Mouse (Mus musculus) hindbrain, embryonic 10.5 days (tissue): ENCODE data around the gene Gnai3. TPM values are rescaled to one million over a fixed set of nuclear protein-coding genes. Genes with fewer than 3 reads are reported as not detected.

Source experiments
- DNase-seq: peaks from one replicate; pipeline ENCODE4 v3.0.0-alpha.2; 2017; ENCODE audit warnings: low spot score
- H3K27ac ChIP-seq: fragments of 300-500 bp; sonication (generic); 2 replicates; pipeline ENCODE4 v1.5.1; 2016; ENCODE audit warnings: mild to moderate bottlenecking, moderate library complexity
- H3K27me3 ChIP-seq: fragments of 300-500 bp; sonication (generic); 2 replicates; pipeline ENCODE4 v1.6.1; 2016; ENCODE audit warnings: mild to moderate bottlenecking; ENCODE audit not compliant: poor library complexity, insufficient read depth, severe bottlenecking
- H3K36me3 ChIP-seq: fragments of 300-500 bp; sonication (generic); 2 replicates; pipeline ENCODE4 v1.6.1; 2016; ENCODE audit warnings: mild to moderate bottlenecking, moderate library complexity
- H3K4me1 ChIP-seq: fragments of 300-500 bp; sonication (generic); replicated peaks from 2 replicates; pipeline ENCODE4 v1.6.1; 2016; ENCODE audit warnings: mild to moderate bottlenecking
- H3K4me3 ChIP-seq: fragments of 300-500 bp; sonication (generic); 2 replicates; pipeline ENCODE4 v1.5.1; 2016; ENCODE audit warnings: mild to moderate bottlenecking, moderate library complexity
- H3K9me3 ChIP-seq: fragments of 300-500 bp; sonication (generic); 2 replicates; pipeline ENCODE4 v1.6.1; 2016; ENCODE audit warnings: mild to moderate bottlenecking, moderate library complexity
- WGBS: fragments of 180-500 bp; shearing (Covaris S2); methylation state at CpG from one replicate; pipeline ENCODE4 v1.1.7; 2016; 5-methylcytosine and 5-hydroxymethylcytosine counted together
- polyA plus RNA-seq: library from polyadenylated mRNA; unstranded; fragments of >200 nt; fragmentation: Nextera tagmentation; extraction: Ambion mirVana; gene quantifications from 2 replicates; pipeline ENCODE4 v1.2.1, GENCODE M21; 2016

The Gnai3 gene
- polyA plus RNA-seq, 1 experiment from 2014 or later = 178 TPM

GRCm38 (mm10) chr3:108147386-108148235 is 1.7 kb upstream of the Gnai3 start:
- no peaks in the 10 kb centered on the region for H3K9me3 ChIP-seq
- H3K27me3 ChIP-seq = no peaks in the 10 kb centered on the region
- WGBS = 66% methylated on average over 11 of the region's 11 CpGs
- no peak overlapping the region for H3K4me3 ChIP-seq
- H3K4me1 ChIP-seq = peaks cover 34% of the 10 kb centered on the region
- H3K27ac ChIP-seq = no peak overlapping the region
- H3K36me3 ChIP-seq = 0 out of 2 replicates have a peak, but pooled peaks cover 6% of the 10 kb centered on the region
- DNase-seq = peak; percentile 86

GRCm38 (mm10) chr3:108146671-108147070 is 725 bp upstream of the Gnai3 start:
- Histone ChIP-seq H3K36me3 (0 out of 2 replicates have a peak, but pooled peaks cover 6% of the 10 kb centered on the region), H3K9me3 (no peaks in the 10 kb centered on the region), H3K27ac (peak overlapping the region; percentile 97), H3K4me1 (peaks cover 34% of the 10 kb centered on the region), H3K4me3 (peak overlapping the region; percentile 89), H3K27me3 (no peaks in the 10 kb centered on the region)
- WGBS = 61% methylated on average over 5 of the region's 5 CpGs
- DNase-seq = no peak

- peaks cover 15% of the 10 kb centered on the region for H3K4me1 ChIP-seq
- no peaks in the 10 kb centered on the region for H3K9me3 ChIP-seq
- WGBS = 80% methylated on average over 4 of the region's 4 CpGs
- no peaks in the 10 kb centered on the region for H3K27me3 ChIP-seq
- H3K36me3 ChIP-seq = peaks cover 33% of the 10 kb centered on the region
- no peak overlapping the region for H3K4me3 ChIP-seq
- no peak for DNase-seq
- H3K27ac ChIP-seq = no peak overlapping the region
These were observed 5.2 kb downstream of the Gnai3 start for GRCm38 (mm10) chr3:108140786-108141185.

GRCm38 (mm10) chr3:108139113-108139512 is 6.8 kb downstream of the Gnai3 start:
- Histone ChIP-seq H3K27me3 (no peaks in the 10 kb centered on the region), H3K4me3 (no peak overlapping the region), H3K36me3 (peaks cover 33% of the 10 kb centered on the region), H3K9me3 (no peaks in the 10 kb centered on the region), H3K4me1 (peaks cover 3% of the 10 kb centered on the region), H3K27ac (no peak overlapping the region)
- WGBS = 86% methylated on average over 1 of the region's 1 CpGs
- no peak for DNase-seq

GRCm38 (mm10) chr3:108134701-108135100 is 11.2 kb downstream of the Gnai3 start:
- H3K27me3 ChIP-seq = no peaks in the 10 kb centered on the region
- no peak for DNase-seq
- H3K36me3 ChIP-seq = peaks cover 14% of the 10 kb centered on the region
- no peak overlapping the region for H3K4me3 ChIP-seq
- H3K27ac ChIP-seq = no peak overlapping the region
- WGBS = 82% methylated on average over 11 of the region's 11 CpGs
- no peaks in the 10 kb centered on the region for H3K9me3 ChIP-seq
- H3K4me1 ChIP-seq = peaks cover 4% of the 10 kb centered on the region; the same call in 1 of the 2 replicates

- no peak for DNase-seq
- Histone ChIP-seq H3K4me3 (no peak overlapping the region), H3K4me1 (peaks cover 17% of the 10 kb centered on the region; the same call in 1 of the 2 replicates), H3K9me3 (no peaks in the 10 kb centered on the region), H3K36me3 (peaks cover 9% of the 10 kb centered on the region), H3K27ac (no peak overlapping the region), H3K27me3 (no peaks in the 10 kb centered on the region)
- 94% methylated on average over 1 of the region's 1 CpGs for WGBS
These were observed 13.5 kb downstream of the Gnai3 start for GRCm38 (mm10) chr3:108132484-108132883.

- 82% methylated on average over 1 of the region's 1 CpGs for WGBS
- DNase-seq = no peak
- Histone ChIP-seq H3K9me3 (no peaks in the 10 kb centered on the region), H3K4me1 (peaks cover 17% of the 10 kb centered on the region; the same call in 1 of the 2 replicates), H3K27ac (no peak overlapping the region), H3K4me3 (no peak overlapping the region), H3K27me3 (no peaks in the 10 kb centered on the region), H3K36me3 (peaks cover 2% of the 10 kb centered on the region)
These were observed 14.1 kb downstream of the Gnai3 start for GRCm38 (mm10) chr3:108131821-108132220.

GRCm38 (mm10) chr3:108131216-108131615 is 14.7 kb downstream of the Gnai3 start:
- DNase-seq = no peak
- Histone ChIP-seq H3K36me3 (no peaks in the 10 kb centered on the region), H3K4me3 (no peak overlapping the region), H3K27ac (no peak overlapping the region), H3K4me1 (peaks cover 17% of the 10 kb centered on the region; the same call in 1 of the 2 replicates), H3K27me3 (no peaks in the 10 kb centered on the region), H3K9me3 (no peaks in the 10 kb centered on the region)
- 91% methylated on average over 5 of the region's 5 CpGs for WGBS

- H3K27me3 ChIP-seq = no peaks in the 10 kb centered on the region
- 94% methylated on average over 4 of the region's 4 CpGs for WGBS
- no peak for DNase-seq
- H3K9me3 ChIP-seq = no peaks in the 10 kb centered on the region
- peaks cover 17% of the 10 kb centered on the region; the same call in 1 of the 2 replicates for H3K4me1 ChIP-seq
- H3K4me3 ChIP-seq = no peak overlapping the region
- H3K27ac ChIP-seq = no peak overlapping the region
- H3K36me3 ChIP-seq = no peaks in the 10 kb centered on the region
These were observed 16.1 kb downstream of the Gnai3 start for GRCm38 (mm10) chr3:108129804-108130203.

GRCm38 (mm10) chr3:108129367-108129766 is 16.6 kb downstream of the Gnai3 start:
- no peak for DNase-seq
- H3K4me3 ChIP-seq = no peak overlapping the region
- WGBS = 91% methylated on average over 4 of the region's 4 CpGs

GRCm38 (mm10) chr3:108128520-108128919 is 17.4 kb downstream of the Gnai3 start:
- no peaks in the 10 kb centered on the region for H3K9me3 ChIP-seq
- no peak for DNase-seq
- no peaks in the 10 kb centered on the region for H3K27me3 ChIP-seq
- H3K27ac ChIP-seq = no peak overlapping the region
- WGBS = 82% methylated on average over 5 of the region's 5 CpGs
- H3K4me3 ChIP-seq = no peak overlapping the region
- peaks cover 1% of the 10 kb centered on the region for H3K36me3 ChIP-seq
- H3K4me1 ChIP-seq = peaks cover 17% of the 10 kb centered on the region; the same call in 1 of the 2 replicates

More at GRCm38 (mm10) chr3:108129367-108129766, 16.6 kb downstream of the Gnai3 start:
- peaks cover 17% of the 10 kb centered on the region; the same call in 1 of the 2 replicates for H3K4me1 ChIP-seq
- H3K36me3 ChIP-seq = no peaks in the 10 kb centered on the region
- H3K9me3 ChIP-seq = no peaks in the 10 kb centered on the region
- no peaks in the 10 kb centered on the region for H3K27me3 ChIP-seq
- H3K27ac ChIP-seq = no peak overlapping the region

- Histone ChIP-seq H3K9me3 (no peaks in the 10 kb centered on the region), H3K27ac (no peak overlapping the region), H3K4me3 (no peak overlapping the region), H3K4me1 (peaks cover 13% of the 10 kb centered on the region; the same call in 1 of the 2 replicates), H3K27me3 (no peaks in the 10 kb centered on the region), H3K36me3 (peaks cover 20% of the 10 kb centered on the region)
- 90% methylated on average over 3 of the region's 3 CpGs for WGBS
- DNase-seq = no peak
These were observed 19.6 kb downstream of the Gnai3 start for GRCm38 (mm10) chr3:108126327-108126726.

GRCm38 (mm10) chr3:108124131-108124530 is 21.8 kb downstream of the Gnai3 start:
- Histone ChIP-seq H3K4me1 (peaks cover 11% of the 10 kb centered on the region; the same call in 1 of the 2 replicates), H3K4me3 (no peak overlapping the region), H3K36me3 (peaks cover 42% of the 10 kb centered on the region), H3K27me3 (no peaks in the 10 kb centered on the region), H3K9me3 (no peaks in the 10 kb centered on the region), H3K27ac (no peak overlapping the region)
- WGBS = 81% methylated on average over 1 of the region's 1 CpGs
- no peak for DNase-seq
